Mouse (Mus musculus): Measurements from ENCODE around the gene Hectd4. TPM values are rescaled to one million over a fixed set of nuclear protein-coding genes. Genes with fewer than 3 reads are reported as not detected.
"Not testable (repeated sequence)": the region's sequence is repeated elsewhere in the genome, so short reads cannot be mapped to it uniquely, and the experiment has no call there.

The Hectd4 gene
- polyA plus RNA-seq, 1 experiment from 2014 or later: 35.2 TPM

DNA sequence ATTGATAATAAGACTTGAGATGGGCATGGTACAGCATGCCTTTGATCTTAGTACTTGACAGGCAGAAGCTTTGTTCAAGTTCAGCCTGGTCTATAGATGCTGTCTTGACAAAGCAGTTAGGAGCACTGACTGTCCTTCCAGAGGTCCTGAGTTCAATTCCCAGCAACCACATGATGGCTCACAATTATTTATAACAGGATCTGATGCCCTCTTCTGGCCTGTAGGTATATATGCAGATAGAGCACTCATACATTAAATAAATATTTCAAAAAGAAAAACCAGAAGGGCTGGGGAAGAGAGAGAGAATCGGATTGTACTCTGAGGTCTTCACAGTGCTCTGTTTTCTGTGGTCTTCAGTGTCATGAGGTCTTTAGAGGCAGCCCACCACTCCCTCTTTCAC lies 17.6 kb upstream of the Hectd4 start:
- no peak overlapping the region for H3K4me3 ChIP-seq (ENCODE audit: low read depth, low read length)
- peaks cover 11% of the 10 kb centered on the region for H3K36me3 ChIP-seq (ENCODE audit: control insufficient read depth, insufficient read depth, low read length)
- no peaks in the 10 kb centered on the region for H3K9me3 ChIP-seq (ENCODE audit: control insufficient read depth, low read length)
- peaks cover 8% of the 10 kb centered on the region; the same call in 1 of the 2 replicates for H3K4me1 ChIP-seq (ENCODE audit: control insufficient read depth, insufficient read depth, low read length)
- WGBS: 76% methylated on average over 1 of the region's 1 CpGs
- no peak for ATAC-seq (ENCODE audit: low read depth)
- H3K27ac ChIP-seq (ENCODE audit: low read depth, low read length): no peak overlapping the region
- H3K9ac ChIP-seq (replicated peaks; ENCODE audit: low read depth, low read length): no peak overlapping the region
- H3K4me2 ChIP-seq (ENCODE audit: low read depth, low read length): no peak overlapping the region
- 0 out of 2 replicates have a peak, but pooled peaks cover 3% of the 10 kb centered on the region for H3K27me3 ChIP-seq (ENCODE audit: control insufficient read depth, insufficient read depth, low read length)

DNA sequence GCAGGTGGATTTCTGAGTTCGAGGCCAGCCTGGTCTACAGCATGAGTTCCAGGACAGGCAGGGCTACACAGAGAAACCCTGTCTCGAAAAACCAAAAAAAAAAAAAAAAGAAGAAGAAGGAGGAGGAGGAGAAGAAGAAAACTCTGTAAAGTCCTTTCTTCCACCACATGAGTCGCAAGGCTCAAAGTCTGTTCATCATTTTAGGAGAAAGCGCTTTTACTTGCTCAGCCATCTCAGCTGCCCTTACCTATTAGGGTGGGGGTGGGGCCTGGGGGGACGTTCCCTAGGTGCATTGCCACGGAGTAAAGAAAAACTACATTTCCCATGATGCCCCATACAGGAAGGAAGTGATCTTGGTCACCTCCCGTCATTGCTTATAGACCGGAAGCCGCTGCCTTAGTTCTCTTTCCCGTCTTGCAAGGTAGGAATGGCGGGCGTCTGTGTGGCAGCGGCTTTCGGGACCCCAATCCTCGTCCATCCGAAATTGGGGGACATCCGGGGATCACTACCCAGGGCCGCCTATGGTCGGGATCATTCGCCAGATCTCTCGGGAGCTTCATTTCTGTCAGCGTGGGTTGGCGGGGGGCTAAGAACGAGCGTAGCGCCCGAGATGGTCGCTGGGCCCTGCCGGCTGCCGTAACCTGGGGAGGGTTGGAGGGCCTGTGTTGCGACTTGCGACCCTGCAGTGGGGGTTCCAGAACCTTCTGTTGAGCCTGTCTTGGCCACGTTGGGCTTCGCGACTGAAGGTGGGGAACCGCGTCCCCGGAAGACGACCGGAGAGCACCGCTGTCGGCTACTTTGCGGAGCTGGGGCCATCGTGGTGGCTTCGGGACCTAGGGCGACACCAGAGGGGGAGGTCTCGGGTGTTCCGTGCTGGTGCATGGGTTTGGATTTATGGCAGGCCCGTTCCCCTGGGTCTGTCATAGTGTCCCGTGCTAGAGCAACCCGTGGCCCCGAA lies 15.6 kb upstream of the Hectd4 start, which contains the start of gene Rpl6:
Gene Rpl6, plus strand, starts transcription at position 350 of the 958 bp plus-strand sequence.
- ATAC-seq (ENCODE audit: low read depth): peak; percentile 92
- Histone ChIP-seq H3K4me2 (ENCODE audit: low read depth, low read length) (peak within 1 kb of the TSS; percentile 72), H3K27me3 (ENCODE audit: control insufficient read depth, insufficient read depth, low read length) (0 out of 2 replicates have a peak, but pooled peaks cover 3% of the 10 kb centered on the region), H3K4me3 (ENCODE audit: low read depth, low read length) (peak within 1 kb of the TSS; percentile 89), H3K9me3 (ENCODE audit: control insufficient read depth, low read length) (no peaks in the 10 kb centered on the region), H3K4me1 (ENCODE audit: control insufficient read depth, insufficient read depth, low read length) (peaks cover 8% of the 10 kb centered on the region; the same call in 1 of the 2 replicates), H3K9ac (replicated peaks; ENCODE audit: low read depth, low read length) (peak within 1 kb of the TSS; percentile 95), H3K27ac (ENCODE audit: low read depth, low read length) (peak within 1 kb of the TSS; percentile 83), H3K36me3 (ENCODE audit: control insufficient read depth, insufficient read depth, low read length) (peaks cover 25% of the 10 kb centered on the region)
- 2% methylated on average over 52 of the region's 52 CpGs for WGBS

DNA sequence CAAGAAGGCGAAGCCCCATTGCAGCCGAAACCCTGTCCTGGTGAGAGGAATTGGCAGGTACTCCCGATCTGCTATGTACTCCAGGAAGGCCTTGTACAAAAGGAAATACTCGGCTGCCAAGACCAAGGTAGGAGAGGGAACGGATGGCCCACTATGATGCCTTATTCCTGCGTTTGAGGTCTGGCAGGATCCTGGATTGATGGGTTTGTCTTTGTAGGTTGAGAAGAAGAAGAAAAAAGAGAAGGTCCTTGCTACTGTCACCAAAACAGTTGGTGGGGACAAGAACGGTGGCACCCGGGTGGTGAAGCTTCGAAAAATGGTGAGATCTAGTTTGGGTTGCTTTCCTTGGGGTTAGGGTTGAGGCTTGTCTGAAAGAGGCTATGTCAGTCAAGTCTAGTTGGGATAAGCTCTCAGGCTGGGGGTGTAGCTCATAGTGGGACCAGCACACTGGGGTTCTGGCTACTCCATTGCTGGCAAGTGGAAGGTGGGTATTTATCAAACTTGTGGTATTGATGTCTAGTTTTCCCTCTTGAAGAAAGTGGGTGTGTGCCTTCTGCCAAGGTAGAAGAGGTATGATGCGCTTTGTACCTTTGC lies 14.4 kb upstream of the Hectd4 start:
- H3K9ac ChIP-seq (replicated peaks; ENCODE audit: low read depth, low read length): peak overlapping the region; percentile 95
- peak overlapping the region; percentile 72 for H3K4me2 ChIP-seq (ENCODE audit: low read depth, low read length)
- H3K9me3 ChIP-seq (ENCODE audit: control insufficient read depth, low read length); H3K27ac ChIP-seq (ENCODE audit: low read depth, low read length); ATAC-seq (ENCODE audit: low read depth); H3K4me1 ChIP-seq (ENCODE audit: control insufficient read depth, insufficient read depth, low read length); H3K27me3 ChIP-seq (ENCODE audit: control insufficient read depth, insufficient read depth, low read length): not testable (repeated sequence)
- H3K4me3 ChIP-seq (ENCODE audit: low read depth, low read length): peak overlapping the region; percentile 89
- H3K36me3 ChIP-seq (ENCODE audit: control insufficient read depth, insufficient read depth, low read length): peaks cover 35% of the 10 kb centered on the region
- WGBS: 76% methylated on average over 8 of the region's 10 CpGs

DNA sequence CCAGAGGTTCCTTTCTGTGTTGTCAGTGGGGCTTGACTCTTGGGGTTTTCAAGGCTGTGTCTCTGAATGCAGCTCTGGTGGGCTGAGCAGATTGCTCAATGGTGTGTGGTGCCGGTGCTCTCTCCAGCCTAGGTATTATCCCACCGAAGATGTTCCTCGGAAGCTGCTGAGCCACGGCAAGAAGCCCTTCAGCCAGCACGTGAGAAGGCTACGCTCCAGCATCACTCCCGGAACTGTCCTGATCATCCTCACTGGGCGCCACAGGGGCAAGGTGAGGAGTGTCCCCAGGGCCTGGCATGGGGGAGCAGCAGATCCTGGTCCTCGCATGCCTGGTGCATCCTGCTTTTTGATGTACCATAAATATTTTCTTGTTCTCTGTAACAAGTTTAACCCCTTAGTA lies 13.5 kb upstream of the Hectd4 start:
- no peak for ATAC-seq (ENCODE audit: low read depth)
- Histone ChIP-seq H3K27me3 (ENCODE audit: control insufficient read depth, insufficient read depth, low read length) (0 out of 2 replicates have a peak, but pooled peaks cover 3% of the 10 kb centered on the region), H3K9me3 (ENCODE audit: control insufficient read depth, low read length) (no peaks in the 10 kb centered on the region), H3K4me2 (ENCODE audit: low read depth, low read length) (no peak overlapping the region), H3K4me3 (ENCODE audit: low read depth, low read length) (no peak overlapping the region), H3K9ac (replicated peaks; ENCODE audit: low read depth, low read length) (no peak overlapping the region), H3K36me3 (ENCODE audit: control insufficient read depth, insufficient read depth, low read length) (peaks cover 42% of the 10 kb centered on the region), H3K27ac (ENCODE audit: low read depth, low read length) (no peak overlapping the region), H3K4me1 (ENCODE audit: control insufficient read depth, insufficient read depth, low read length) (peaks cover 8% of the 10 kb centered on the region; the same call in 1 of the 2 replicates)
- WGBS: 85% methylated on average over 9 of the region's 9 CpGs

DNA sequence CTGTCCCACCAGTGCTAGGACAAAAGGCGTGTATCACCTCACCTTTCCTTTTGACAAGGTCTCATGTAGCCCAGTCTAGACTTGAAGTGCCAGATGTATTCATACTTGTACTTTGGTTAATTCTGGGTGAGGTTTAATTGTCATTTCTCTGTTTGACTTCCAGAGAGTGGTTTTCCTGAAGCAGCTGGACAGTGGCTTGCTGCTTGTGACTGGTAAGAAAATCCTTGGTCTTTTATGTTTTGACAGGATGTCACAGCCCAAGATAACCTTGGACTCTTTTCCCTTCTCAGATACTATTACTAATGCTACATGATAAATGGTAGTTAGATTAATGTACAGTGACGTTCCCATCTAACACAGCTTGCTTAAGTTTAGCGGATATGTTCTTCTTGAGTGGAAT lies 13.0 kb upstream of the Hectd4 start:
- Histone ChIP-seq H3K27ac (ENCODE audit: low read depth, low read length) (no peak overlapping the region), H3K4me2 (ENCODE audit: low read depth, low read length) (no peak overlapping the region), H3K27me3 (ENCODE audit: control insufficient read depth, insufficient read depth, low read length) (0 out of 2 replicates have a peak, but pooled peaks cover 3% of the 10 kb centered on the region), H3K36me3 (ENCODE audit: control insufficient read depth, insufficient read depth, low read length) (peaks cover 44% of the 10 kb centered on the region), H3K9me3 (ENCODE audit: control insufficient read depth, low read length) (no peaks in the 10 kb centered on the region), H3K4me3 (ENCODE audit: low read depth, low read length) (no peak overlapping the region), H3K4me1 (ENCODE audit: control insufficient read depth, insufficient read depth, low read length) (peaks cover 8% of the 10 kb centered on the region; the same call in 1 of the 2 replicates), H3K9ac (replicated peaks; ENCODE audit: low read depth, low read length) (no peak overlapping the region)
- no peak for ATAC-seq (ENCODE audit: low read depth)
- WGBS: 81% methylated on average over 3 of the region's 3 CpGs

DNA sequence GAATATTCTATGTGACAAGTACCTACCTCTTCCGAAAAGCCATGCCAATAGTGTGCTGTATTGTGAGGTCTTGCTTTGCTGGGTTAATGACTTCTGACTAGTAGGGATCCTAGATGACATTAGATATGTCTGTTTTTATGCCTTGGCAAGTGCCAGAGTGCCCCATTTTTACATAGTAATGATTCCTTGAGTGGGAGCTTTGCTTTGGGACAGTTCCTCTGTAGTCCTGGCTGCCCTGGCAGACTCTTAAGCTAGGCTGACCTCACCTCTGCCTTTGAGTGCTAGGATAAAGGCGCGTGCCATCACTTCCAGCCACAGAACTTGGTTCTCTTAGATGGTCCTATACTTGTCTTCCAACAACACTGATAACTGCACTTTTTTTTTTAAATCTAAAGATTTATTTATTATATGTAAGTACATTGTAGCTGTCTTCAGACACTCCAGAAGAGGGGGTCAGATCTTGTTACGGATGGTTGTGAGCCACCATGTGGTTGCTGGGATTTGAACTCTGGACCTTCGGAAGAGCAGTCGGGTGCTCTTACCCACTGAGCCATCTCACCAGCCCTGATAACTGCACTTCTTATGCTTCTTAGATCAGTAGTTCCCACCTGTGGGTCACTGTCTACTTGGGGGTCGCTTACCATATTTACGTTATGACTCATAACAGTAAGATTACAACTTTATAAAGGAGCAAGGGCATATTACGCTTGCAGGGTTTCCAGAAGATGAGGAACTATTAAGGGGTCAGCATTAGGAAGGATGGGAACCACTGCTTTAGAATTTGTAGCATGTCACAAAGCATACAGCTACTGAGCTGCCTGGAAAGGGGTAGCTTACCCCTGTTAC lies 10.0 kb upstream of the Hectd4 start:
- Histone ChIP-seq H3K4me1 (ENCODE audit: control insufficient read depth, insufficient read depth, low read length) (peaks cover 8% of the 10 kb centered on the region; the same call in 1 of the 2 replicates), H3K4me2 (ENCODE audit: low read depth, low read length) (no peak overlapping the region), H3K36me3 (ENCODE audit: control insufficient read depth, insufficient read depth, low read length) (peaks cover 49% of the 10 kb centered on the region), H3K27ac (ENCODE audit: low read depth, low read length) (no peak overlapping the region), H3K4me3 (ENCODE audit: low read depth, low read length) (no peak overlapping the region), H3K9ac (replicated peaks; ENCODE audit: low read depth, low read length) (no peak overlapping the region), H3K9me3 (ENCODE audit: control insufficient read depth, low read length) (no peaks in the 10 kb centered on the region), H3K27me3 (ENCODE audit: control insufficient read depth, insufficient read depth, low read length) (no peaks in the 10 kb centered on the region)
- WGBS: 97% methylated on average over 9 of the region's 9 CpGs
- ATAC-seq (ENCODE audit: low read depth): no peak

DNA sequence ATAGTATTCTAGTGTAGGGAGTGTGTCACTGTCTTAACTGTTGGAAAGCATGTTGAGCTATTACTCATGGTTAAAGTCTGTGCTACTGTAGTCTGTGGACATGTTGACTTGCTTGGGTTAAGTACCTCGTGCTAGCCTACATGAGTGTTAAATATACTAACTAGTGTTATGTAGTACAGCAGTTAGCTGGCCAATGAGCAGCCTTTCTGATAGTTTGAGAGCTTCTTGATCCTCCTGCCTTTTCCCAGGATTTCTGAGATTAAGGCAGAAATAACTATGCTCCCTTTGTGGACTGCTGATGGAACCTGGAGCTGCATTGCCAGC lies 9.5 kb upstream of the Hectd4 start:
- Histone ChIP-seq H3K27me3 (ENCODE audit: control insufficient read depth, insufficient read depth, low read length) (no peaks in the 10 kb centered on the region), H3K4me3 (ENCODE audit: low read depth, low read length) (no peak overlapping the region), H3K36me3 (ENCODE audit: control insufficient read depth, insufficient read depth, low read length) (peaks cover 49% of the 10 kb centered on the region), H3K4me2 (ENCODE audit: low read depth, low read length) (no peak overlapping the region), H3K4me1 (ENCODE audit: control insufficient read depth, insufficient read depth, low read length) (peaks cover 6% of the 10 kb centered on the region; the same call in 1 of the 2 replicates), H3K27ac (ENCODE audit: low read depth, low read length) (no peak overlapping the region), H3K9ac (replicated peaks; ENCODE audit: low read depth, low read length) (no peak overlapping the region), H3K9me3 (ENCODE audit: control insufficient read depth, low read length) (no peaks in the 10 kb centered on the region)
- 96% methylated on average over 1 of the region's 1 CpGs for WGBS
- ATAC-seq (ENCODE audit: low read depth): no peak

DNA sequence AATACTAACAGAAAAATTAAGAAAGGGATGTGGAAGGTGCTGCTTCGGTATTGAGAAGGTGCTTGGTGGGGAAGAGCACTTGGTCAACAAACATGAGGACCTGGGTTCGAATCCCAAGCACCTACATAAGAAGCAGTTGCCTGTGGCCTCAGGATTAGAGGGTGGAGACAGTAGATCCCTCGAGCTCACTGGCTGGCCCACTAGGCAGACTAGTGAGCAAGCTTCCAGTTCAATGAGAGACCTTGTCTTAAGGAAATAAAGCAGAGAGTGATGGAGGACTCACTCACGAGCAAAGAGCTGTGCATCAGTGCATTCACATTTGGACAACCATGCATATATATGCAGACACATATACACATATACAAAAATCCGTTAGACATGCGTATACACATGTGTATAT lies 7.9 kb upstream of the Hectd4 start:
- Histone ChIP-seq H3K36me3 (ENCODE audit: control insufficient read depth, insufficient read depth, low read length) (peaks cover 41% of the 10 kb centered on the region), H3K27me3 (ENCODE audit: control insufficient read depth, insufficient read depth, low read length) (no peaks in the 10 kb centered on the region), H3K4me1 (ENCODE audit: control insufficient read depth, insufficient read depth, low read length) (no peaks in the 10 kb centered on the region), H3K27ac (ENCODE audit: low read depth, low read length) (no peak overlapping the region), H3K4me3 (ENCODE audit: low read depth, low read length) (no peak overlapping the region), H3K9me3 (ENCODE audit: control insufficient read depth, low read length) (no peaks in the 10 kb centered on the region), H3K4me2 (ENCODE audit: low read depth, low read length) (no peak overlapping the region), H3K9ac (replicated peaks; ENCODE audit: low read depth, low read length) (no peak overlapping the region)
- 95% methylated on average over 6 of the region's 6 CpGs for WGBS
- ATAC-seq (ENCODE audit: low read depth): no peak
